Mouse (Mus musculus) hindbrain, embryonic 12.5 days (tissue): Measurements from ENCODE around the gene Wrap53. TPM values are rescaled to one million over a fixed set of nuclear protein-coding genes. Genes with fewer than 3 reads are reported as not detected.
A peak's percentile ranks its signal among the peaks of the same experiment; 100 is the strongest.
"Not testable (repeated sequence)": the region's sequence is repeated elsewhere in the genome, so short reads cannot be mapped to it uniquely, and the experiment has no call there.

Source experiments
- ATAC-seq: fragments of 200-750 bp; cut with Nextera tagmentation; 2 replicates; pipeline ENCODE4 v1.8.0; 2017; ENCODE audit warnings: moderate TSS enrichment; ENCODE audit not compliant: low FRiP score
- H3K27ac ChIP-seq: fragments of 300-500 bp; sonication (generic); 2 replicates; pipeline ENCODE4 v1.5.1; 2016; ENCODE audit warnings: mild to moderate bottlenecking
- H3K27me3 ChIP-seq: fragments of 300-500 bp; sonication (generic); 2 replicates; pipeline ENCODE4 v1.6.1; 2016; ENCODE audit warnings: mild to moderate bottlenecking
- H3K36me3 ChIP-seq: fragments of 300-500 bp; sonication (generic); 2 replicates; pipeline ENCODE4 v1.6.1; 2016; ENCODE audit warnings: mild to moderate bottlenecking
- H3K4me1 ChIP-seq: fragments of 300-500 bp; sonication (generic); 2 replicates; pipeline ENCODE4 v1.6.1; 2016
- H3K4me2 ChIP-seq: fragments of 300-500 bp; sonication (generic); replicated peaks from 2 replicates; pipeline ENCODE4 v1.6.1; 2016; ENCODE audit warnings: mild to moderate bottlenecking
- H3K4me3 ChIP-seq: fragments of 300-500 bp; sonication (generic); 2 replicates; pipeline ENCODE4 v1.5.1; 2016; ENCODE audit warnings: mild to moderate bottlenecking
- H3K9ac ChIP-seq: fragments of 300-500 bp; sonication (generic); 2 replicates; pipeline ENCODE4 v1.6.1; 2016; ENCODE audit warnings: mild to moderate bottlenecking, moderate library complexity
- H3K9me3 ChIP-seq: fragments of 300-500 bp; sonication (generic); replicated peaks from 2 replicates; pipeline ENCODE4 v1.6.1; 2016; ENCODE audit warnings: mild to moderate bottlenecking
- WGBS: fragments of 180-500 bp; shearing (Covaris S2); methylation state at CpG from one replicate; pipeline ENCODE4 v1.1.7; 2016; 5-methylcytosine and 5-hydroxymethylcytosine counted together
- polyA plus RNA-seq: library from polyadenylated mRNA; unstranded; fragments of >200 nt; fragmentation: Nextera tagmentation; extraction: Ambion mirVana; gene quantifications from 2 replicates; pipeline ENCODE4 v1.2.1, GENCODE M21; 2016

Wrap53 gene
- polyA plus RNA-seq: 29.7 and 29.9 TPM in 2 replicates

GRCm38 (mm10) chr11:69580091-69580514 lies at the start of gene Wrap53, which contains the start of gene Trp53:
Wrap53 (minus strand) TSS chr11:69580255.
Trp53 (plus strand) TSS chr11:69580359.
- H3K27me3 ChIP-seq: no peaks in the 10 kb centered on the region
- peak within 1 kb of the TSS; percentile 84 for H3K9ac ChIP-seq
- 0 out of 2 replicates have a peak, but pooled peaks cover 4% of the 10 kb centered on the region for H3K36me3 ChIP-seq
- no peaks in the 10 kb centered on the region for H3K9me3 ChIP-seq
- H3K27ac ChIP-seq: peak within 1 kb of the TSS; percentile 86
- 0% methylated on average over 13 of the region's 13 CpGs for WGBS
- H3K4me3 ChIP-seq: peak within 1 kb of the TSS; percentile 62
- peak within 1 kb of the TSS; percentile 92 for H3K4me2 ChIP-seq
- ATAC-seq: peak; percentile 69
- H3K4me1 ChIP-seq: peaks cover 35% of the 10 kb centered on the region

- no peak overlapping the region for H3K9ac ChIP-seq
- H3K4me3 ChIP-seq: no peak overlapping the region
- H3K27me3 ChIP-seq: no peaks in the 10 kb centered on the region
- no peaks in the 10 kb centered on the region for H3K9me3 ChIP-seq
- no peak overlapping the region for H3K27ac ChIP-seq
- H3K4me2 ChIP-seq: no peak overlapping the region
- ATAC-seq: no peak
- H3K4me1 ChIP-seq: peaks cover 12% of the 10 kb centered on the region
- no peaks in the 10 kb centered on the region for H3K36me3 ChIP-seq
- WGBS: 54% methylated on average over 1 of the region's 1 CpGs
Measured at GRCm38 (mm10) chr11:69629802-69630201, 49.7 kb upstream of the Wrap53 start.

- ATAC-seq: no peak
- Histone ChIP-seq H3K27me3 (no peaks in the 10 kb centered on the region), H3K4me1 (peaks cover under 1% of the 10 kb centered on the region; the same call in 1 of the 2 replicates), H3K9ac (no peak overlapping the region), H3K4me3 (no peak overlapping the region), H3K36me3 (no peaks in the 10 kb centered on the region), H3K27ac (no peak overlapping the region), H3K9me3 (no peaks in the 10 kb centered on the region), H3K4me2 (no peak overlapping the region)
- WGBS: 37% methylated on average over 6 of the region's 6 CpGs
Measured at GRCm38 (mm10) chr11:69628286-69628685, 48.2 kb upstream of the Wrap53 start.

GRCm38 (mm10) chr11:69624339-69624738 lies 44.3 kb upstream of the Wrap53 start:
- H3K4me1 ChIP-seq: peaks cover 16% of the 10 kb centered on the region
- not testable (repeated sequence) for H3K9me3 ChIP-seq, H3K27ac ChIP-seq, H3K4me3 ChIP-seq, ATAC-seq, H3K4me2 ChIP-seq, H3K27me3 ChIP-seq, H3K36me3 ChIP-seq, H3K9ac ChIP-seq
- WGBS: 83% methylated on average over 2 of the region's 2 CpGs

- H3K9ac ChIP-seq: no peak overlapping the region
- no peaks in the 10 kb centered on the region for H3K36me3 ChIP-seq
- H3K27me3 ChIP-seq: no peaks in the 10 kb centered on the region
- H3K27ac ChIP-seq: no peak overlapping the region
- H3K9me3 ChIP-seq: no peaks in the 10 kb centered on the region
- no peak overlapping the region for H3K4me3 ChIP-seq
- 65% methylated on average over 4 of the region's 4 CpGs for WGBS
- peak overlapping the region; percentile 74 for H3K4me2 ChIP-seq
- H3K4me1 ChIP-seq: peaks cover 16% of the 10 kb centered on the region
- ATAC-seq: no peak
Measured at GRCm38 (mm10) chr11:69623006-69623405, 43.0 kb upstream of the Wrap53 start.

- 48% methylated on average over 6 of the region's 6 CpGs for WGBS
- peak; percentile 32; the same call in 1 of the 2 replicates for ATAC-seq
Measured at GRCm38 (mm10) chr11:69622406-69622805, 42.4 kb upstream of the Wrap53 start.

GRCm38 (mm10) chr11:69621571-69622268 lies 41.7 kb upstream of the Wrap53 start, which contains the start of gene Sat2:
Sat2 (plus strand) TSS chr11:69622024.
- peak within 1 kb of the TSS; percentile 75 for H3K27ac ChIP-seq
- peak within 1 kb of the TSS; percentile 74 for H3K4me2 ChIP-seq
- H3K36me3 ChIP-seq: no peaks in the 10 kb centered on the region
- peak within 1 kb of the TSS; percentile 78 for H3K9ac ChIP-seq
- peak; percentile 81 for ATAC-seq
- WGBS: 1% methylated on average over 20 of the region's 20 CpGs
- H3K4me3 ChIP-seq: peak within 1 kb of the TSS; percentile 48
- H3K27me3 ChIP-seq: peaks cover 2% of the 10 kb centered on the region; the same call in 1 of the 2 replicates
- H3K9me3 ChIP-seq: no peaks in the 10 kb centered on the region
- peaks cover 16% of the 10 kb centered on the region for H3K4me1 ChIP-seq

More at GRCm38 (mm10) chr11:69622406-69622805, 42.4 kb upstream of the Wrap53 start:
- H3K27ac ChIP-seq: peak overlapping the region; percentile 75
- no peaks in the 10 kb centered on the region for H3K36me3 ChIP-seq
- H3K4me1 ChIP-seq: peaks cover 16% of the 10 kb centered on the region
- no peaks in the 10 kb centered on the region for H3K9me3 ChIP-seq
- peak overlapping the region; percentile 48 for H3K4me3 ChIP-seq
- peak overlapping the region; percentile 74 for H3K4me2 ChIP-seq
- H3K9ac ChIP-seq: peak overlapping the region; percentile 78
- H3K27me3 ChIP-seq: no peaks in the 10 kb centered on the region

GRCm38 (mm10) chr11:69620394-69621081 lies 40.5 kb upstream of the Wrap53 start:
- no peak overlapping the region for H3K4me2 ChIP-seq
- H3K9me3 ChIP-seq: no peaks in the 10 kb centered on the region
- H3K27ac ChIP-seq: no peak overlapping the region
- H3K4me1 ChIP-seq: peaks cover 16% of the 10 kb centered on the region
- WGBS: 90% methylated on average over 7 of the region's 7 CpGs
- no peaks in the 10 kb centered on the region for H3K36me3 ChIP-seq
- H3K9ac ChIP-seq: no peak overlapping the region
- H3K4me3 ChIP-seq: no peak overlapping the region
- peaks cover 4% of the 10 kb centered on the region; the same call in 1 of the 2 replicates for H3K27me3 ChIP-seq
- no peak for ATAC-seq

GRCm38 (mm10) chr11:69617805-69618204 lies 37.8 kb upstream of the Wrap53 start, which contains the start of gene Shbg:
Shbg (minus strand) TSS chr11:69617905.
- Histone ChIP-seq H3K4me3 (no peak within 1 kb of the TSS), H3K4me2 (no peak within 1 kb of the TSS), H3K36me3 (no peaks in the 10 kb centered on the region), H3K4me1 (peaks cover 15% of the 10 kb centered on the region), H3K9me3 (no peaks in the 10 kb centered on the region), H3K27me3 (peaks cover 6% of the 10 kb centered on the region; the same call in 1 of the 2 replicates), H3K9ac (no peak within 1 kb of the TSS), H3K27ac (no peak within 1 kb of the TSS)
- WGBS: 79% methylated on average over 5 of the region's 5 CpGs
- no peak for ATAC-seq

- no peak for ATAC-seq
- Histone ChIP-seq H3K36me3 (no peaks in the 10 kb centered on the region), H3K9ac (no peak overlapping the region), H3K4me3 (no peak overlapping the region), H3K4me2 (no peak overlapping the region), H3K9me3 (no peaks in the 10 kb centered on the region), H3K27ac (no peak overlapping the region), H3K27me3 (peaks cover 6% of the 10 kb centered on the region; the same call in 1 of the 2 replicates), H3K4me1 (peaks cover 8% of the 10 kb centered on the region)
- 42% methylated on average over 10 of the region's 10 CpGs for WGBS
Measured at GRCm38 (mm10) chr11:69616781-69617180, 36.7 kb upstream of the Wrap53 start.

- H3K36me3 ChIP-seq, H3K9ac ChIP-seq, ATAC-seq, H3K4me1 ChIP-seq, H3K4me2 ChIP-seq, H3K27me3 ChIP-seq, H3K4me3 ChIP-seq, H3K27ac ChIP-seq, H3K9me3 ChIP-seq: not testable (repeated sequence)
- 57% methylated on average over 11 of the region's 11 CpGs for WGBS
Measured at GRCm38 (mm10) chr11:69614257-69614588, 34.2 kb upstream of the Wrap53 start.

GRCm38 (mm10) chr11:69613553-69614256 lies 33.6 kb upstream of the Wrap53 start:
- WGBS: 9% methylated on average over 19 of the region's 19 CpGs
- ATAC-seq: no peak
- no peak overlapping the region for H3K27ac ChIP-seq
- no peaks in the 10 kb centered on the region for H3K36me3 ChIP-seq
- H3K4me2 ChIP-seq: 0 out of 2 replicates have a peak overlapping the region, but pooled peaks have one; percentile 16
- H3K27me3 ChIP-seq: peaks cover 6% of the 10 kb centered on the region; the same call in 1 of the 2 replicates
- no peak overlapping the region for H3K4me3 ChIP-seq
- no peaks in the 10 kb centered on the region for H3K9me3 ChIP-seq
- peak overlapping the region; percentile 18; the same call in 1 of the 2 replicates for H3K9ac ChIP-seq
- peaks cover 4% of the 10 kb centered on the region for H3K4me1 ChIP-seq
